In genomic region chr9:85568877-85569276, GRCm38 (mm10) we compare ENCODE assay signal across 17 mouse cellular contexts.
DNase-seq lines count a peak whose midpoint lies in the region; ATAC-seq lines count a peak whose summit lies in the region.
"Had no signal": no experiment of that assay in that cellular context is flagged by ENCODE, and none has a peak within 500 bp of the region (broad histone marks: within the 10 kb centered on the region; RNA-seq: fewer than 3 reads in every experiment).

No protein-coding gene starts in this region.

- H3K36me3 ChIP-seq in kidney, embryonic 16.5 days (ENCODE audit: insufficient read depth, low read length): no peaks in the 10 kb centered on the region
- H3K36me3 ChIP-seq in liver, embryonic 16.5 days (ENCODE audit: control insufficient read depth, insufficient read depth): no peaks in the 10 kb centered on the region
- H3K36me3 ChIP-seq: liver, embryonic 15.5 days; midbrain, embryonic 10.5 days had no signal

- peak; percentile 2 to 4 for DNase-seq in kidney, postnatal 36 days
- peak; percentile 5 for DNase-seq in right cerebral cortex, postnatal 14 days
- DNase-seq in right cerebral cortex, adult 2 months (ENCODE audit: low spot score in 2 of 2): no peak
- DNase-seq in testis, postnatal 10 days (ENCODE audit: low spot score): no peak
- no peak for DNase-seq in cerebellum, adult 11 months
- DNase-seq: cerebellum, adult 9-10 months; embryo, embryonic 11 days; gastrocnemius, postnatal 14 days; kidney, adult 8-10 months had no signal

- H3K4me3 ChIP-seq in kidney, embryonic 16.5 days (ENCODE audit: low read length): no peak overlapping the region
- no peak overlapping the region for H3K4me3 ChIP-seq in liver, embryonic 16.5 days (ENCODE audit: low read depth, low read length)
- H3K4me3 ChIP-seq: liver, embryonic 15.5 days; midbrain, embryonic 10.5 days had no signal

- no peak overlapping the region for H3K4me2 ChIP-seq in kidney, embryonic 16.5 days (replicated peaks; ENCODE audit: low read depth, low read length)
- H3K4me2 ChIP-seq in liver, embryonic 16.5 days (ENCODE audit: low read depth, low read length): no peak overlapping the region
- H3K4me2 ChIP-seq: liver, embryonic 15.5 days had no signal

- ATAC-seq in kidney, embryonic 16.5 days (ENCODE audit: low FRiP score, low TSS enrichment): no peak
- peak; percentile 27; the same call in 1 of the 2 replicates for ATAC-seq in liver, embryonic 16.5 days (ENCODE audit: low read depth)
- ATAC-seq: activated CD4-positive, CD25-positive, alpha-beta regulatory T cell, adult 4 months; CD4-positive, CD25-positive, alpha-beta regulatory T cell, adult 4 months; forebrain, embryonic 14.5 days; hindbrain, embryonic 16.5 days had no signal

- H3K9ac ChIP-seq in kidney, embryonic 16.5 days (replicated peaks; ENCODE audit: low read length): no peak overlapping the region
- no peak overlapping the region for H3K9ac ChIP-seq in liver, embryonic 16.5 days (ENCODE audit: low read depth, low read length)
- H3K9ac ChIP-seq: liver, embryonic 15.5 days had no signal

- WGBS in kidney, embryonic 16.5 days: 82% methylated on average over 8 of the region's 8 CpGs
- 40% methylated on average over 8 of the region's 8 CpGs for WGBS in liver, embryonic 16.5 days (ENCODE audit: insufficient replicate concordance)

- H3K27ac ChIP-seq in kidney, embryonic 16.5 days (ENCODE audit: low read length): no peak overlapping the region
- H3K27ac ChIP-seq in liver, embryonic 16.5 days (ENCODE audit: low read length): no peak overlapping the region
- H3K27ac ChIP-seq: liver, embryonic 15.5 days; midbrain, embryonic 10.5 days had no signal

- H3K9me3 ChIP-seq in kidney, embryonic 16.5 days (ENCODE audit: low read length): no peaks in the 10 kb centered on the region
- H3K9me3 ChIP-seq in liver, embryonic 16.5 days (replicated peaks; ENCODE audit: control insufficient read depth, low read length): no peaks in the 10 kb centered on the region
- H3K9me3 ChIP-seq: liver, embryonic 15.5 days; midbrain, embryonic 10.5 days had no signal

- H3K27me3 ChIP-seq in kidney, embryonic 16.5 days (ENCODE audit: insufficient read depth, low read length): no peaks in the 10 kb centered on the region
- no peaks in the 10 kb centered on the region for H3K27me3 ChIP-seq in liver, embryonic 16.5 days (ENCODE audit: control insufficient read depth, insufficient read depth, low read depth, low read length)
- H3K27me3 ChIP-seq: liver, embryonic 15.5 days had no signal

- H3K4me1 ChIP-seq in kidney, embryonic 16.5 days (ENCODE audit: insufficient read depth, low read length): no peaks in the 10 kb centered on the region
- H3K4me1 ChIP-seq in liver, embryonic 16.5 days (ENCODE audit: control insufficient read depth, low read depth, low read length): no peaks in the 10 kb centered on the region
- H3K4me1 ChIP-seq: liver, embryonic 15.5 days; midbrain, embryonic 10.5 days had no signal

Comparison
In these comparisons a context has a peak if more than half of its experiments do, and no peak if none do; other contexts are left out.
1. DNase-seq: peak in kidney, postnatal 36 days (2 of 2) and right cerebral cortex, postnatal 14 days (single experiment); none in right cerebral cortex, adult 2 months (0 of 2), testis, postnatal 10 days (single experiment) and cerebellum, adult 11 months (single experiment).